Mouse (Mus musculus): ENCODE results near the gene Akna. TPM values are rescaled to one million over a fixed set of nuclear protein-coding genes. Genes with fewer than 3 reads are reported as not detected.

Gene Akna
- total and polyA plus RNA-seq, 3 experiments: 6.5 to 37.5 (median 28.0) TPM

DNA sequence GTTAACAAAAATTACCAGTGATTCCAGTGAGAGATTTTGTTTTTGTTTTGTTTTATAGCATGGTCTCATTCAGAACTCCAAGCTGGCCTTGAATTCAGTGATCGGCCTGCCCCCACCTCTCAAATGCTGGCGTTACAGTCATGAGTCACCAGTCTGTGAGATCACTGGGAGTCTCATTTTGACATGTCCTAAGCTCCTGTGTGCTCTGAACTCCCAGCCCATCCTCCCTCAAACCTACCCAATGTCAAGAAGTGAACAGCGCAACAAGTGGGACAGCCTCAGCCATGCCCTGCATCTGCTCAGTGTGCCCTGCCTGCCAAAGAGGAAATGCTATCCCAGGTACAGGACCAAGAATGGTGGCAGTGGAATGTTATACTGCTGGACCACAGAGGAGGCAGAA, 17.9 kb downstream of the Akna start:
- peak; percentile 72 for DNase-seq (ENCODE audit: extremely low read depth)
- dilution Hi-C loops (cut with MboI; ENCODE audit: extremely low pct_ligation_motif_present, extremely low pct_unique_long_range_greater_than_20kb, low sequenced_read_pairs): no loop called here
- peaks cover 21% of the 10 kb centered on the region for H3K79me2 ChIP-seq (replicated peaks; ENCODE audit: control insufficient read depth, extremely low read depth, insufficient read depth, poor library complexity, severe bottlenecking)
- in situ Hi-C loops (cut with MboI; ENCODE audit: low pct_ligation_motif_present, low pct_unique_long_range_greater_than_20kb, low sequenced_read_pairs): no loop called here
- no peaks in the 10 kb centered on the region for H3K27me3 ChIP-seq (replicated peaks)
- H3K4me3 ChIP-seq (replicated peaks in 1 of 3; ENCODE audit: low read depth in 2 of 3, low read length in 2 of 3, poor library complexity in 1 of 3): peak overlapping the region in 2 of 3 experiments; percentile 34 to 46
- no peaks in the 10 kb centered on the region for H3K9me3 ChIP-seq (replicated peaks; ENCODE audit: low read length)
- H3K4me1 ChIP-seq (ENCODE audit: control insufficient read depth in 1 of 2, insufficient read depth in 2 of 2): peaks cover 38 to 66% of the 10 kb centered on the region in 2 experiments
- H3K27ac ChIP-seq (ENCODE audit: insufficient read depth, low read depth): peak overlapping the region; percentile 99
- peak overlapping the region; percentile 27 for H3K9ac ChIP-seq (ENCODE audit: insufficient read depth, low read depth)
- peaks cover 74 to 90% of the 10 kb centered on the region in 2 experiments for H3K36me3 ChIP-seq (replicated peaks in 1 of 2; ENCODE audit: control insufficient read depth in 1 of 2, insufficient read depth in 1 of 2, low read length in 1 of 2)
- peak; percentile 84 for TF ChIP-seq JUN (IDR thresholded peaks at IDR 0.05; ENCODE audit: insufficient read depth, low read depth, low read length)
- TF ChIP-seq CHD1 (IDR thresholded peaks at IDR 0.05; ENCODE audit: low read depth, low read length): peak; percentile 23; the same call in 1 of the 2 replicates
- peak; percentile 45; the same call in 1 of the 2 replicates for TF ChIP-seq SIN3A (IDR thresholded peaks at IDR 0.05; ENCODE audit: low read length)
- TF ChIP-seq CHD2 (IDR thresholded peaks at IDR 0.05; ENCODE audit: low read length): peak; percentile 71
- TF ChIP-seq MYC (IDR thresholded peaks at IDR 0.05; ENCODE audit: low read depth, low read length): no peak
- TF ChIP-seq MAFK (IDR thresholded peaks at IDR 0.05; ENCODE audit: insufficient replicate concordance, low read length): 0 out of 2 replicates have a peak, but pooled peaks have one; percentile 24
- peak; percentile 64 for TF ChIP-seq MXI1 (IDR thresholded peaks at IDR 0.05; ENCODE audit: low read depth, low read length)
- peak; percentile 38; the same call in 1 of the 2 replicates for TF ChIP-seq NRF1 (IDR thresholded peaks at IDR 0.05; ENCODE audit: low read depth, low read length)
- TF ChIP-seq ETS1 (conservative IDR thresholded peaks at IDR 0.05; ENCODE audit: low read depth, low read length): peak; percentile 79
- TF ChIP-seq MAX (IDR thresholded peaks at IDR 0.05; ENCODE audit: low read length): peak; percentile 13; the same call in 1 of the 2 replicates
- peak; percentile 80 for TF ChIP-seq JUND (conservative IDR thresholded peaks at IDR 0.05; ENCODE audit: low read depth, low read length)
- peak; percentile 92; the same call in 1 of the 2 replicates for TF ChIP-seq IRF4 (IDR thresholded peaks at IDR 0.05; ENCODE audit: low read depth, low read length)
- peak; percentile 94 for TF ChIP-seq MAZ (IDR thresholded peaks at IDR 0.05; ENCODE audit: low read depth, low read length)
- TF ChIP-seq RAD21 (IDR thresholded peaks at IDR 0.05; ENCODE audit: low read depth, low read length): no peak; the same call in none of the 2 replicates
- TF ChIP-seq USF1 (IDR thresholded peaks at IDR 0.05; ENCODE audit: low read depth, low read length): no peak
- TF ChIP-seq NELFE (IDR thresholded peaks at IDR 0.05; ENCODE audit: low read depth, low read length): peak; percentile 39; the same call in 1 of the 2 replicates
- TF ChIP-seq TCF12 (IDR thresholded peaks at IDR 0.05; ENCODE audit: low read depth, low read length): peak; percentile 63; the same call in 1 of the 2 replicates
- TF ChIP-seq ZC3H11A (IDR thresholded peaks at IDR 0.05; ENCODE audit: low read depth, low read length): no peak
- peak; percentile 25; the same call in 1 of the 2 replicates for TF ChIP-seq HCFC1 (IDR thresholded peaks at IDR 0.05; ENCODE audit: low read depth, low read length)
- peak; percentile 69 for TF ChIP-seq EP300 (IDR thresholded peaks at IDR 0.05; ENCODE audit: low read length)
- no peak for TF ChIP-seq ZMIZ1 (IDR thresholded peaks at IDR 0.05; ENCODE audit: low read depth, low read length)
- peak; percentile 27; the same call in 1 of the 2 replicates for TF ChIP-seq MEF2A (IDR thresholded peaks at IDR 0.05; ENCODE audit: borderline replicate concordance, low read depth, low read length)
- TF ChIP-seq RCOR1 (conservative IDR thresholded peaks at IDR 0.05; ENCODE audit: low read depth, low read length): no peak
- no peak for TF ChIP-seq ZNF384 (IDR thresholded peaks at IDR 0.05; ENCODE audit: low read depth, low read length)
- peak; percentile 60 for TF ChIP-seq BHLHE40 (IDR thresholded peaks at IDR 0.05; ENCODE audit: low read depth, low read length)
- H3K4me2 ChIP-seq (ENCODE audit: insufficient read depth, low read depth, poor library complexity, severe bottlenecking): peak overlapping the region; percentile 71

All from CH12.LX (cell line).